Mouse (Mus musculus): ENCODE results near the gene Zfp354c. TPM values are rescaled to one million over a fixed set of nuclear protein-coding genes. Genes with fewer than 3 reads are reported as not detected.

Gene Zfp354c
- polyA plus RNA-seq, 1 experiment from 2014 or later: 1.1 TPM

DNA sequence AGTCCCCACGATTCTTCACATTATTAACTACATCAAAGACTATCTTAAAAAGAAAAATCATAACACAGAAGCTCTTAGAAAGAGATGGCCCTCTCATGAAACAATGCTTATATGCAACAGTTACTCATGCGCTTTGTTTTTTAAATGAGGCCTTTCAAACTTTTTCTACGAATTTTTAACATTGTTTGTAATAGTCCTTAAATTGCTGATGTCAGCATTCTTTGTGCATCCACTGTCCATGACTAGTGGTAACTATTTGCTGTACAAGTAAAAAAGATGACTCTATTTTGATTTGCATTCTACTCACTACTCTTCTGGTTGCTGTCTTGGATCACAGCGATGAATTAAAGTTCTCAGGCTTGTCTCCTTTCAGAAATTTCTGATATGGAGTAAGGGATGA lies 13.3 kb downstream of the Zfp354c start:
- Histone ChIP-seq H3K9me3 (replicated peaks) (0 out of 2 replicates have a peak, but pooled peaks cover 3% of the 10 kb centered on the region), H3K4me1 (replicated peaks) (no peaks in the 10 kb centered on the region), H3K36me3 (replicated peaks) (peaks cover 22% of the 10 kb centered on the region), H3K27ac (replicated peaks) (no peak overlapping the region), H3K4me3 (replicated peaks) (no peak overlapping the region), H3K9ac (no peak overlapping the region), H3K27me3 (no peaks in the 10 kb centered on the region), H3K4me2 (no peak overlapping the region)
- no peak for ATAC-seq (ENCODE audit: insufficient read depth)
- WGBS (ENCODE audit: insufficient replicate concordance): 76% methylated on average over 4 of the region's 4 CpGs

- Histone ChIP-seq H3K4me3 (replicated peaks) (no peak overlapping the region), H3K27me3 (no peaks in the 10 kb centered on the region), H3K9me3 (replicated peaks) (no peaks in the 10 kb centered on the region), H3K9ac (no peak overlapping the region), H3K27ac (replicated peaks) (no peak overlapping the region), H3K4me1 (replicated peaks) (no peaks in the 10 kb centered on the region), H3K4me2 (no peak overlapping the region), H3K36me3 (replicated peaks) (no peaks in the 10 kb centered on the region)
- no peak for ATAC-seq (ENCODE audit: insufficient read depth)
Observed at GRCm38 (mm10) chr11:50798836-50799235, 28.7 kb downstream of the Zfp354c start.

DNA sequence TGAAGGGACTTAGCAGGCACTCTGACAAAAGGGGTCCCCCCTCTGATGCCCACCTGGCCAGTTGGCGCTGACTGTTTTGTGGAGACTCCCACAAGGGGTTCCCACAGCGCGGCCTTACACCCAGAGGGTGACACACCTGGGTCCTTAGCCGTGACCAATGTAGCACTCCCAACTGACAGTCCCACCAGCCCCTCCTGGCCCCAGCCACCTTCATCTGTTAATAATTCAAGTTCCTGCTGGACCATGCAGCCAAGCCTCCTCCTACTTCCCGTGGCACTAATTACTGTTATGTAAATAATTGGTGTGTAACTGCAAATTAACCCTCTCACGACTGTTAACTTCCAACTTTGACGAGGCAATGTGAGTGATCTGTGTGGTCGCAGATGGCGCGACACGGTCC lies 29.9 kb downstream of the Zfp354c start:
- no peak for ATAC-seq (ENCODE audit: insufficient read depth)
- no peak overlapping the region for H3K9ac ChIP-seq

DNA sequence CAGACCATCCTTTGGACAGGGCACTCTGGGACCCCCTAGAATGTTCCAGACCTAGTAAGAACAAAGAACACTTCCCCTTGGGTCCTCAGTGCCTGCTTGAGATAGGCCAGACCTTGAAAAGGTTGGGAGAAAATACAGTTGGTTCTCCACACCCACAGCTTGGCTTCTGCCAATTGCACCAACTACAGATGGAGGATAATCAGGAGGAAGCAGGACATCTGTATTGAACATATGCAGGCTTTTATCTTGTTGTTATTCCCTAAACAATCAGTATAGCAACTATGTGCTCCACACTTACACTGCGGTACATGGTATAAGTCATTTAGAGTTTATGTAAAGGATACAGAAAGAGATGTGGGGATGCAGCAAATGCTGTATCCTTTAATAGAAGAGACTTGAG lies 56.5 kb downstream of the Zfp354c start:
- Histone ChIP-seq H3K36me3 (replicated peaks) (no peaks in the 10 kb centered on the region), H3K4me2 (no peak overlapping the region), H3K27ac (replicated peaks) (no peak overlapping the region), H3K9ac (no peak overlapping the region), H3K4me3 (replicated peaks) (no peak overlapping the region), H3K9me3 (replicated peaks) (no peaks in the 10 kb centered on the region), H3K4me1 (replicated peaks) (no peaks in the 10 kb centered on the region; the same call in 1 of the 2 replicates), H3K27me3 (no peaks in the 10 kb centered on the region)
- ATAC-seq (ENCODE audit: insufficient read depth): no peak
- 69% methylated on average over 1 of the region's 1 CpGs for WGBS (ENCODE audit: insufficient replicate concordance)

More for the DNA sequence above, 29.9 kb downstream of the Zfp354c start:
- H3K4me2 ChIP-seq: no peak overlapping the region
- 70% methylated on average over 11 of the region's 11 CpGs for WGBS (ENCODE audit: insufficient replicate concordance)
- H3K36me3 ChIP-seq (replicated peaks): no peaks in the 10 kb centered on the region
- no peaks in the 10 kb centered on the region for H3K9me3 ChIP-seq (replicated peaks)
- H3K27ac ChIP-seq (replicated peaks): no peak overlapping the region
- H3K27me3 ChIP-seq: no peaks in the 10 kb centered on the region
- no peaks in the 10 kb centered on the region for H3K4me1 ChIP-seq (replicated peaks)
- no peak overlapping the region for H3K4me3 ChIP-seq (replicated peaks)

GRCm38 (mm10) chr11:50768995-50769749 lies 58.4 kb downstream of the Zfp354c start:
- Histone ChIP-seq H3K4me3 (replicated peaks) (no peak overlapping the region), H3K4me2 (peak overlapping the region; percentile 44), H3K36me3 (replicated peaks) (no peaks in the 10 kb centered on the region), H3K9ac (no peak overlapping the region), H3K9me3 (replicated peaks) (no peaks in the 10 kb centered on the region), H3K27ac (replicated peaks) (no peak overlapping the region), H3K4me1 (replicated peaks) (no peaks in the 10 kb centered on the region; the same call in 1 of the 2 replicates), H3K27me3 (no peaks in the 10 kb centered on the region)
- no peak for ATAC-seq (ENCODE audit: insufficient read depth)
- WGBS (ENCODE audit: insufficient replicate concordance): 12% methylated on average over 14 of the region's 14 CpGs

DNA sequence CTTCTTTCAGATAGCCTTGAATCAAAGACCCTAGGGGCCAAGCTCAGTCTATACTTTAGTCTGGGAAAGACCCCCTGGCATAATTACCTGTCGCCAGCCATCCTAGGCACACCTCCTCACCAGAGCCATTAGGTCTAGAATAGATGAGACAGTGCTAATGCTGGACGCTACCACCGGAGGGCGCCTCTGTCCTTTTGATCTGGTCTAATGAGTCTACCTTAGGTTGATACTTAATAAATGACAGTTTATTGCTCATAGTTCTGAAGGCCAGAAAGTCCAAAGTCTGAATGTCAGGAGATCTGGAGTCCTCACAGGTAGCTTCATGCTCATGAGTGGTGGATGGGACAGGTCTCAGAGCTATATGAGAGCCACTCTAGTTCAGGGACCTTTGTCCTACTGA lies 60.5 kb downstream of the Zfp354c start:
- Histone ChIP-seq H3K4me1 (replicated peaks) (no peaks in the 10 kb centered on the region; the same call in 1 of the 2 replicates), H3K27me3 (no peaks in the 10 kb centered on the region), H3K9me3 (replicated peaks) (no peaks in the 10 kb centered on the region), H3K27ac (replicated peaks) (no peak overlapping the region), H3K9ac (no peak overlapping the region), H3K36me3 (replicated peaks) (no peaks in the 10 kb centered on the region), H3K4me2 (no peak overlapping the region), H3K4me3 (replicated peaks) (no peak overlapping the region)
- WGBS (ENCODE audit: insufficient replicate concordance): 17% methylated on average over 4 of the region's 4 CpGs
- no peak for ATAC-seq (ENCODE audit: insufficient read depth)

DNA sequence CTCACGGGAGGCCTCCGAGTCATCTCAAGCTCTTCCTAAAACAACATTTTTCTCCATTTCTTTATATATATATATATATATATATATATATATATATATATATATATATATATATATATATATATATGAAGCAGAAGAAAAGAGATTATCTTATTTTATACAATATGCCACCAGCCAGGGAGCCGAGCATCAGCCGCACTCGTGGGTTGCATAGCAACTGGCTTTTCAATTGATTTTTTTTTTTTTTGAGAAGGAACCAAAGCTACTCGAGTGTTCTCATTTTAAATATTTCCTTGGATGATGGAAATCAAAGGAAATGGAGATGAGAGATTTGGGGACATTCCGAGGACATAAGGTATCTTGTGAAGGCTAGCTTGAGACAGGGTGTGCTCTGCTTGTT lies 61.1 kb downstream of the Zfp354c start:
- no peak overlapping the region for H3K4me3 ChIP-seq (replicated peaks)
- no peaks in the 10 kb centered on the region for H3K27me3 ChIP-seq
- no peaks in the 10 kb centered on the region for H3K36me3 ChIP-seq (replicated peaks)
- WGBS (ENCODE audit: insufficient replicate concordance): 66% methylated on average over 7 of the region's 7 CpGs
- no peaks in the 10 kb centered on the region; the same call in 1 of the 2 replicates for H3K4me1 ChIP-seq (replicated peaks)
- H3K9ac ChIP-seq: no peak overlapping the region
- no peak overlapping the region for H3K4me2 ChIP-seq
- H3K27ac ChIP-seq (replicated peaks): no peak overlapping the region
- ATAC-seq (ENCODE audit: insufficient read depth): no peak
- H3K9me3 ChIP-seq (replicated peaks): no peaks in the 10 kb centered on the region

Other genes with a start within 250 kb of the Zfp354c start
- gene Adamts2, start 225.6 kb downstream of the Zfp354c start, polyA plus RNA-seq (2015; fragmentation: Nextera tagmentation; extraction: Ambion mirVana): 1.4 and 1.9 TPM in 2 replicates
- 0.06 and 0.14 TPM in 2 replicates for gene Zfp879, start 13.8 kb upstream of the Zfp354c start, polyA plus RNA-seq (2015; fragmentation: Nextera tagmentation; extraction: Ambion mirVana)
- 0.12 and 0.17 TPM in 2 replicates for gene Grm6, start 23.0 kb upstream of the Zfp354c start, polyA plus RNA-seq (2015; fragmentation: Nextera tagmentation; extraction: Ambion mirVana)
- gene Zfp454, start 59.9 kb upstream of the Zfp354c start, polyA plus RNA-seq (2015; fragmentation: Nextera tagmentation; extraction: Ambion mirVana): 0.28 and 0.30 TPM in 2 replicates
- gene Zfp2, start 88.4 kb upstream of the Zfp354c start, polyA plus RNA-seq (2015; fragmentation: Nextera tagmentation; extraction: Ambion mirVana): 1.8 and 2.2 TPM in 2 replicates
- gene Zfp354b, start 103.9 kb upstream of the Zfp354c start, polyA plus RNA-seq (2015; fragmentation: Nextera tagmentation; extraction: Ambion mirVana): 0.14 TPM in 1 of 2 replicates, not detected in the other
- not detected in 2 replicates for gene 4933414I15Rik, start 116.0 kb upstream of the Zfp354c start, polyA plus RNA-seq (2015; fragmentation: Nextera tagmentation; extraction: Ambion mirVana)
- gene Prop1, start 126.0 kb upstream of the Zfp354c start, polyA plus RNA-seq (2015; fragmentation: Nextera tagmentation; extraction: Ambion mirVana): not detected in 2 replicates
- not detected in 2 replicates for gene Olfr1378, start 138.8 kb upstream of the Zfp354c start, polyA plus RNA-seq (2015; fragmentation: Nextera tagmentation; extraction: Ambion mirVana)
- not detected in 2 replicates for gene Olfr1377, start 154.2 kb upstream of the Zfp354c start, polyA plus RNA-seq (2015; fragmentation: Nextera tagmentation; extraction: Ambion mirVana)
- not detected in 2 replicates for gene Olfr51, start 175.9 kb upstream of the Zfp354c start, polyA plus RNA-seq (2015; fragmentation: Nextera tagmentation; extraction: Ambion mirVana)
- not detected in 2 replicates for gene Olfr54, start 186.5 kb upstream of the Zfp354c start, polyA plus RNA-seq (2015; fragmentation: Nextera tagmentation; extraction: Ambion mirVana)
- gene Olfr1375, start 220.4 kb upstream of the Zfp354c start, polyA plus RNA-seq (2015; fragmentation: Nextera tagmentation; extraction: Ambion mirVana): not detected in 2 replicates
- gene Zfp354a, start 231.5 kb upstream of the Zfp354c start, polyA plus RNA-seq (2015; fragmentation: Nextera tagmentation; extraction: Ambion mirVana): 1.1 and 1.6 TPM in 2 replicates